Mouse (Mus musculus) monocyte, adult 2 months (primary cell): Measurements from ENCODE around the gene Lama5.

Experiments
- DNase-seq, 2 experiments: peaks; one replicate each; pipeline ENCODE4 v3.0.0; 2022; ENCODE audit warnings: low spot score in 2 of 2, low read depth in 1 of 2

Gene Lama5

DNA sequence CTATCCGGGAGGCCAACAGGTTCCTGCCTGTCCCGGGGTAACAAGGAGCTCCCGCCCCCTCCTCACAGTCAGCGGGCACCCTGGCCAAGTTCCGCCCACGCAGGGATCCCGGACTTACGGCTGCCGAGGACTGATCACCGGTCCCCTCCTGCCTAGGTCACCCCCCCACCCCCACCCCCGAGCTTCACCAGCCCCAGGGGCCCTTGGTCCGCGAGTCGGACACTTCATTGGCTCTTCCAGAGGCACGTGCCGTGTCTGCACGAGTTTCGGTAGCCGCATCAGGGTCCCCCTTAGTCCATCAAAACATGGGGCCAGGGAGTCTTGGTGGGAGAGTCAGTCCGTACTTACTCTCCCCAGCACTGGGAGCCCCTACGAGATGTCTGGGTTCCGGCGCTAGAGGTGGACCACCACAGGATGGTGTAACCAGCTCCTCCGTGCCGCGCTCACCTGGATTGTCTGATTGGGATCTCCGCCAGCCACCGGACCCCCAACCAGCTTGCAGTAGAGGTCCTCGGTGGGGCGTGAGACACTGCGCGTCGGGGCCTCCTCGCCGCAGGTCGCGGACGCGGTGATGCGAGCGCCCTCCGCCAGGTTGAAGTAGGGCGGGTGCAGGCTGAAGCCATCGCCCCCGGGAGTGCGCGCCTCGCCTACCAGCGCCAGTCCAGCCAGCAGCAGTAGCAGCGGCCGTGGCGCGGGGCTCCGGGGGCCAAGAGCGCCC lies 456 bp downstream of the Lama5 start:
- DNase-seq, result no peak

DNA sequence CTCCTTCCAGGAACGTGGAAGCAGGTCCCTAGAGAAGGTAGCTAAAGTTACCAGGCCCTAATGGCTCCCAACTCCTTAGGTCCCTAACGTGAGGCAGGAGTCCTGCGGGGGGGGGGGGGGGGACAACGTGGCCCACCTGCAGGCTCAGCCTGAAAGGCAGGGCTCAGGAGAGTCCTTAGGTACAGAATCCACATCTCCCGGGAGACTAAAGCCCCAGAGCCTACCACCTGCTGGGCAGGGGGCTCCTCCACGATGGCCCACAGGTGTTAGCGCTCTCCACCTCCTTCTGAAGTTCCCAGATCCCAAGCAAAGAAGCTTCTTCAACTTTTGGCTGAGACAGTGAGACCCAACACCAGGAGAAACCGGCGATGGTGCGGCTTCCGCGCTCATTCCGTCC lies 1.0 kb downstream of the Lama5 start:
- no peak for DNase-seq

DNA sequence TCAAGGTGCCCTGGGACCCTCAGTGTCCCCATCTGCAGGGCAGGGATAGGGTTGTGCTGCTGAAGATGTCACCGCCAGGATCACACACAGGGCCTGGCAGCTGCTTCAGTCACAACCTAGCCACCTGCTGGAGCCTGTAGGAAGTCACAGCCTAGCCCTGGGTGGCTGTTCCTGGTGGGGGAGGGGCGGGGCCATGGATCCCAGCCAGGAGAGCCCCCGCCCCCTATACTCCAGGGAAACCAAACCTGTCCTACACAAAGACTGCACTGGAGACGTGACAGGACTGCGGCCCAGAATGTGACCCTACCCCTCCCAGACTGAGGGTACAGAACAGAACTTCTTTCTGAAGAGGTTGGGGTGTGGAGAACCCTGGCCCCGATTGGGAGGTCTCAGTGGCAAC lies 3.4 kb downstream of the Lama5 start:
- no peak for DNase-seq

DNA sequence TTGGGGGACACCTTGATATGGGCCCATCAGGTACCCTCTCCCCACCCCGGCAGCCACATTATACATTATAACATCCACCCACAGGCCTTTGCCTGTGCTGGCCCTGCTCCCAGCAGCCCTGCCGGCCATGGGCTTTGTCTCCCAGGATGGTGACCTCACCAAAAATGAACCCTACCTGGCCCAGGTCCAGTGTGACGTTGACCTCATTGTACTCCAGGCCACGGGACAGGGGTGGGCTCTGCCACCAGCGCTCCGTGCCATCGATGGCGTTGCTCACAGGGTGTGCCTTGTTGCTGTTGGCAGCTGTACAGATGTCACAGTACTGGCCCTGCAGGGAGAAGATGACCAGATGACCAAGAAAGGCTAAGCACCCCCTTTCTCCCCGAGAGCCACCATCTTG lies 4.6 kb downstream of the Lama5 start:
- no peak for DNase-seq

DNA sequence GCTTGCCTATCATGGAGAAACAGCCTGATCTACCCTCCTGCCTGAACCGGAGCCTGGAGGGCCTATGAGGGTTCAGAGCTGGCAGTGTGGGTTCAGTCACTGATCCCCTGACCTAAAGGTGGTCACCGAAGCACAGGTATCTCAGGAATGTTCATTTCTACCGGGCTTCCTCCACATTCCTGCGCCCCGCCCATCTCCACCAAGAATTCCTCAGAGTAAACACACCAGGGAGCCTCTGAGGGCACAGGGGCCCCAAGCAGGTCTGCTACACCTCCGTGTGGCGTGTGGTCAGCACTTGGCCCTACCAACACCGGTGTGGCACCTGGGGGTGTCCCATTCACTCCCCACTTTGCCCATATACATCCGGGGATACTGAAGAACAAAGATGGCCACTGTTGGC lies 5.5 kb downstream of the Lama5 start:
- no peak for DNase-seq

DNA sequence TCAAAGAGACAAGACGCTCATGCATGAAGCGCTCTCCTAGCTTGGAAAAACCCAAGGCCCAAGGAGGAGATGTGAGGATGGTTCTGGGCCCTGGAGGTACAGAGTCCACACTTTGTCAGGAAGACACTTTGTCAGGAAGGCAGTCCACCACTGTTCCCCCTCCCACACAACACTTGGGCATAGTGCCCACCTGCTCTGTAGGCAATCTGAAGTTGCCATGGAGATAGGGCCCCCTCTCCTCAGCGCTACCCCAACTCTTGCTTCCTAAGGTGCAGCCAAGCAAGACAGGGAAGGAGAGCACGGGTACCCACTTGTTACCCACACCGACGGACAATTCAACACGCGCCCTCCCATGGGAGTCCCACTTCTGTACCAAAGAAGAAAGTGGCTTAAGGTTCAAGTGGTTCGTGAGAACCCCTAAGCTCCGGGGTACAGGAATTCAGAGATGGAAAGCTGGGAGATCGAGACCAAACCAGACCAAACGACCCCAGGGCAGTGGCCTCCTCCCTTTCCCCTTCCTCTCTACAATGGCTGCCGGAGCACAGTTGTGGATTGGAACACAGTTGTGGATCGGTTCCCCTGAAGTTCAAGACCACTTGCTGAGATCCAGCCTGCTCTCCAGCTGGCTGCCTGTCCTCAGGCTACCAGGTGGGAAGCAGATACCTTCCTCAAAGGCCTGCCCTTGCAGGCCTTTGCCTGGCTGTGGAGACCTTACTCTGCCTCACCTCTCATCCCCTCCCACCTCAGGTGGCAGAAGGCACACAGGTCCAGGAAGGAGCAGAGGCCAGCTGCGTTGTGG lies 6.3 kb downstream of the Lama5 start:
- no peak for DNase-seq

DNA sequence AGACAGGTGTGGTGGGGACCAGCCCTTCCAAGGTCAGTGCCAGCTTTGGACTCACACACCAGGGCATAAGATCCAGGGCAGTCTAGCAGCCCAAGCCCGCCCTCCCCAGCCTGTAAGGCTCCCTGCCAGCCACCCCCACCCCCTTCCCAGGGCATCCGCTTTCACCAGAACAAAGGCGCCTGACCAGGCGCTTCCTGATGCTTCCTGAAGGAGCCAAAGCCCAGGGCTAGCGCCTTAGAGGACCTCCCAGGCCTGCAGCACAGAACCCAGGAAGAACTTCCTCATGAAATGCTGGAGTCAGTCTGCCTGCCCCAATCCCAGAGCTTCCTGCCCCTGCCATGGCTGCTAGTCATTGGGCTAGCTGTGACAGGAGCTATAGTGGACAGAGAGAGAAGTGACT lies 7.0 kb downstream of the Lama5 start:
- DNase-seq, result no peak

DNA sequence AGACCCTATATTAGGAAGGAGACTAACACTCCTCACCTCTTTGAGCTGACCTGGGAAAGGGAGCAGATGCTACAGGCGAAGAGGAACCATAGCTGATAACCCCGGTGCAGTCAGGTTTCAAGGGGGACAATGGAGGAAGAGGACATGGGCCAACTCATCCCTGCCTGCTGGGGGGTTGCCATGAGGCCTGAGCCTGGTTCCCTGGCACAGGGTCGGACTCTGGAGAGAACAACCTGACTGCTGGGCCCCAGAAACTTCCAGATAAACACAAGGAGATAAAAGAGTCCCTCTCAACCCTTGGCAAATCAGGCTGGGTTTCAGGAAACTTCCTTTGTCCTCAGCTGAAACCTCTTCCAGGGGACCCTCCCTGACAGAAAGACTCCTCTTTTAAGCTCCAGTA lies 7.4 kb downstream of the Lama5 start:
- no peak for DNase-seq

DNA sequence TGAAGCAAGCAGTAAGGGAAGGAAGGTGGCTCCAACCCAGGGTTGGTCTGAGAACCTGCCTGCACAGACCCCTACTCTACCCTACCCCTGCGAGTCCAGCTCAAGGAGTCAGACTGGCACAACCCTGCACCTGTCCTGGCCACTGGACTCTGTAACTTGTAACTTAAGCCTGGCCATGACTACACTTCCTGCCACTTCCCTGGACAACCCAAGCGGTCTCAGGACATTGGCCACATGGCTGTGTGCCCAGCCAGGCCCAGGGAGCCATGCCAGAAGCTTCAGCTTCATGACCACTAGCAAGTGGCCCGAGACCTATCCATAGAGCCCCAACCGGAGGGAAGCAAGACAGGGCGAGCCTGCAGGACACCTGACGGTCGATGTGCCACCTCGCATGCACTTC lies 8.1 kb downstream of the Lama5 start:
- DNase-seq, result no peak

DNA sequence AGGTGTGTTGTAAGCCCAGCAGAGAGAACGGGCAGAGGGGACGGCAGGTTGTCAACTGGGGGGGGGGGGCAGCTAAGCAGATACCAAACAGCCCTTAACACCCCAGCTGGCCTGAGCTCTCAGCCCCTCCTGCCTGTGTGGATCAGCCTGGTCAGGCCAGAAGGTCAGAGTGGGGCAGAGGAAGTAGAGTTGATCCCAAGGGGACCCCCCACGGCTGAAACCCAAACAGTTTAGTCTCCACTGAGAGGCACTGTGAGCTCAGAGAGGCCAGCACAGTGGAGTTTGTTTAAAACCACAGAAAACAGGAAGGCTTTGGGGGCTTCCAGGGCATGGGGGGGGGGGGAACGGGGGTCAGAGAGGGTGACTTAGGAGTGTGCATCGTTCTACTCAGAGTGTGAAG lies 8.7 kb downstream of the Lama5 start:
- DNase-seq, result no peak

DNA sequence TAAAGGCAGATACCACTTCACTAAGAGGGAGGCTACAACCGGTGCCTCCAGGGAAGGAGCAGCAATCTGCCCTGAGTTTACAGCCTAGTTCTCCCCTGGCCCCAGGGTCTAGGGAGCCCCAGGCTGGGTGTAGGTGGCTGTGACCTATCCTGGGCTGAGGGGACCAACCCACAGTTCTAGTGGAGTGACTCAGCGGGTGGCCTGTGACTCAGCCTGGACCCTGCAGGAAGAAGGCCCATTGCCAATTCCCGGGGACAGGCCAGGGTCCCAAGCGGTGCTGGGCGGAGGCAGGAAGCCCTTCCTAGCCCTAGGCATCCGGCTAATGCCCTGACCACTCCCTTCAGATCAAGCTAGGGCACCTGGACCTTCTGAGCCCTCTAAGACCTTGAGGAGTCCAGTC lies 9.7 kb downstream of the Lama5 start:
- no peak for DNase-seq

DNA sequence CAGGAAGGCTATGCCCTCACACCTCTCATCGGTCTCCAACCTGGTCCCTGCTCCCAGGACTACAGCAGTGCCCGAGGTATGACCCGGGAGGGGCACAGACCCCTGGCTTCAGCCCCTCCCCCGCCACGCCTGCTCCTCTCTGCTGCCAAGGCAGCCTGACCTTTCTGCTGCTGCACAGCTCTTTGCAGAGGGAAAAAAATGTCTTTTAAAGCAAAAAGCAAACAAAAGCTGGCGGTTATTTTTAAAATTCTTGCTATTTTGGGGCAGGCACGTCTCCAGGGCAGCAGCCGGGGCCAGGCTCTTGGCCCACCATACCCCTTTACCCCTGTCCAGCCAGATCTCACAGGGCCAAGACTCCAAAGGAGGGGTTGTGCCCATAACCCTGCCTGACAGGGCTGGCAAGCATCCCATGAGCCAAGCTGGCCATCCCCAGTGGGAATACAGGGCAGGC lies 10.6 kb downstream of the Lama5 start:
- DNase-seq, result no peak

DNA sequence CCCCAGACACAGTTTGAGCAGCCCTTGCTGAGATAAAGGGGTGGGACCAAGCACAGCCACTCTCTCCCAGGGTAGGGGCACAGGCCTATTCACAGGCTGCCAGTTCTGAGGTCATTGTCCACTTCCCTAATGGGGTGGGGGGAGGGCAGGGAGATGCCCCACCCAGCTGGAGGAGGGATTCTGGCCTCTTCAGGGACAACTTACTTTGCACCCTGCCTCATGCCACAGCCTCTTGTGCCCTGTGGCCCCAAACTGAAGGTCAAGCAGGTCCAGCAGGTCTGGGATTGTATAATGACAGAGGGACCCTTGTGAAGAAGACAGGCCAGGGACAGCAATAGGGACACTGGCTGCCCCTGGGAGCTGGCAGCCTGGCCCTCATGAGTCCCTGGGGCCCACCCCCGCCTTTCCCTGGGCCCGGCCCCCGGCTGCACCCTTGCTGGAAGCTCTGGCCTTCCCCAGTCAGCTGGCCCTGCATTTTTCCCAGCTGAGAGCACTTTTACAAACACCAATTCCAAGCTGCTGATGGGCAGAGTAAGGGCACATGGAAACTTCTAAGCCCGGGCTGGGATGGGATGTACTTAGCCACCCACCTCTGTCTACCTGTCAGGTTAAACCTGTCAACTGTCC lies 11.2 kb downstream of the Lama5 start:
- no peak for DNase-seq

DNA sequence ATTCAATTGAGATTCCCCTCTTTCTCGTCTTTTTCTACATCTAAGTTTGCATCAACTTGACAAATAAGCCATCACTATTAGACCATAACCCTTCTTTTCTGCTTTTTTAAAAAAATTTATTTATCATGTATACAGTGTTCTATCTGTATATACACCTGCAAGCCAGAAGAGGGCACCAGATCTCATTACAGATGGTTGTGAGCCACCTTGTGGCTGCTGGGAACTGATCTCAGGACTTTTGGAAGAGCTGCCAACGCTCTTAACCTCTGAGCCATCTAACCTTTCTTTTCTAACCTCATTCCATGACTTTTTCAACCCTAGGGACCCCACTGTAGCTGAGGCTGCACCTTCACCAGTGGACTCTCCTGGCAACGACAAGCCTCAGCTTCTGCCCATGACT lies 13.4 kb downstream of the Lama5 start:
- no peak for DNase-seq

DNA sequence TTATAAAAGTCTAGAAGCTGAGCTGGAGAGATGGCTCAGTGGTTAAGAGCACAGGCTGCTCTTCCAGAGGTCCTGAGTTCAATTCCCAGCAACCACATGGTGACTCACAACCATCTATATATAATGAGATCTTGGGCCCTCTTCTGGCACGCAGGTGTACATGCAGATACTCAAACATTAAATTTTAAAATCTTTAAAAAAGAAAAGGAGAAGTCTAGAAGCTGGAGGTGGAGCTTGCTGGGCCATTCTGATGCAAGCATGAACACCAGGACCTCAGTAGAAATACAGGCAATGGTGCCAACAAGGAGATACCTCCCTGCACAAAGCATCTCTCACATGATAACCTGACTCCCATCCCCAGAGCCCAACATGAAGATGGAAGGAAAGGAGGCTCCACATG lies 16.7 kb downstream of the Lama5 start:
- DNase-seq, result no peak

DNA sequence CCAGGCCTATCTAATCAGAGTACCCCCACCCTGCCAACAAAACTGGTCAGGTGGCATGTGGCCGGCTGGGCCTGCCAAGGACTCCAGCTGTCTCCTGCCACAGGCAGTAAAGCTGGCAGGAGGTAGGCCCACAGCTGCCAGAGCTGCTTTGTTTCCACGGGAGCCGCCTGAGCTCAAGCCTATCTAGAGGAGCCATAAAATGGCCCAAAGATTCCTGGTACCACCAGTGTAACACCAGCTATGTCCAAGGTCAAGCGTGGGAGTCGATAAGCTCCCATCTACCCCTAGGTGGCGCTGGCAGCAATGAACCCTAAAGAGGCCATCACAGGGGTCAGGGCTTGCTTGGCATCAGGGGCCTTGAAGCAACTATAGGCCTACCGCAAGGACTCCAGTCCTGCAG lies 17.8 kb downstream of the Lama5 start:
- DNase-seq, result no peak

DNA sequence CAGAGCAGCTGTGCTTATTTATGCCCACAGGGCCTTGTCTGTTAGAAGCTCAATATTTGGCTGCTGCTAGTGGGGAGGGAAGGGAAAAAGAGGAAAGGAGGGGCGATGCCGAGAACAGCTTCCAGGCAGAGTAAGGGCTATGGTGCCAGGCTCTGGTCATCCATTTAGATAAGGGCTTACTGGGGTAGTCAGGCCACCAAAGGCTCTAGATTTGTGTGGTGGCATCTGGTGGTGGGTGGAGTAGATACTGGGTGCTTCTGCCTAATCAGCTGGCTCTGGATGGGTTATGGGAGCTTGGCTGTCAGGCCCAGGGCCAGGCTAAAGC lies 19.7 kb downstream of the Lama5 start:
- no peak for DNase-seq

DNA sequence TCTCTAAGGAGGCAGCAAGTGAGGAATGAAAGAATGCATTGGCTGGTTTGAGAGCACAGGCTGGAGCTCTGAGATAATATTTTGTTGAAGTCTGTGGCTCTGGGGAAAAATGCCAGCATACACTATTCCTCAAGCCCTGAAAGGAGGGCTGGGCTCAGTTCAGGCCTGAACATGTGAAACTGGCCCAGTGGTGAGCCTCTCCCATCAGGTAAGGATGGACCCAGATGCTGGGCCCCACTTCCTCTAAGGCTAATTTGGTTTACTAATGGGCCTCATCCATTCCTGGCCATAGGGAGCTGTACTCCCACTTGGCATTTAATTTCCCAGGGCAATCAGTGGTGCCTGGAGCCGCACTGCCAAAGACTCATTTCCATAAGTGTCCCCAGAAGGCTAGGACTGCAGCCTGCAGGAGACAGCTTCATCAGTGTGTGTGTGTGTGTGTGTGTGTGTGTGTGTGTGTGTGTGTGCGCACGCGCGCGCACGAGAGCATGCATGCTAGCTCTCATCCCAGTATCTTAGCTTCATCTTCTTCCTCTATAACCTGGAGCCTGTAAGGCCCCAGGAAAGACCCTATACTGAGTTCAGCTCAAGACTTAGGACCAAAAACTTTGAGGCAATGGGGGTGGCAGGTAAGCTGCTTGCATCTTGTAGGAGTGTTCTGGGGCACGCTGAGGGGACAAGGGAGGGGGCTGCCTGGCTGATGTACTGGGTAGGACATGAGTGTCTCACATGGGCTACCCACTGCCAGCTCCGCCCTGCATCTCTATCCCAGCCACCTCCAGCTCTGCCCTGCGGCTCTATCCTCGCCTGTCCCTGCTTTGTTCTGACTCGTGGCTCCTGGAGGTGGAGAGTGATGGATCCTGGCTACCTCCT lies 20.3 kb downstream of the Lama5 start:
- no peak for DNase-seq

DNA sequence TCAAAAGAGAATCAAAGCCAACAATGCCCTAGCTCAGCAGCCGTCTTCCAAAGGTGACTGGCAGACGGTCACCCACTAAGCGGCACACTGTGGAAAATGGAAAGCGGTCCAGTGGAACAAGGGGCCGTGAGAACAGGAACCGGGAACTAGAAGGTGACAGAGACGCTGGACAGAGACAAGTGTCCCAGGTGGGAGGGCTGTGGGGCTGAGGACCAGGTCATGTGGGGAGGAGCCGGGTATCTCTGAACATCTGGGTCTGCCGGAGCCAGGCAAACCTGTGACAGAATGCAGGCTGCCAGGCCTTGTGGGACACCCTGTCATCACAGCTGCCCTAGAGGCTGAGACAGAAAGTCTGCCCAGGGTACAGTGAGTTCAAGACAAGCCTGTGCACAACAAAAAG lies 21.2 kb downstream of the Lama5 start:
- no peak for DNase-seq

DNA sequence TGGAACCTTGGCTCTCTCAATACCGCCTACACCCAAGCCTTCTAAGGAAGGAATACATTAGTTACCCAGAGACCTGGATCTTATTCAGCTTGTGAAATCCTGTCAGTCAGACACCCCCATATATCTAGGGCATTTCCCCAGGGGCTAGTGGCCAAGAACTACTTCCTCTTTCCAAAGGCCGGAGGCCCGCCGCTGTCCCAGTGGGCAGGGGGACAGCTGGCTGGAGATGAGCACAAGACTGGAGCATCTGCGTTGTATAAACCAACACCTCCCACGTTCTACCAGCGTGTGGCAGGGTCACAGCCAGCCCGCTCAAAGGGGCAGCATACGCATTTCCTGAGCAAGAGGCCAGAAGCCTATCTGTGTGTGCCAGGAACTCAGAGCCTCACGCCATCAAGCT lies 22.9 kb downstream of the Lama5 start:
- DNase-seq, result no peak

DNA sequence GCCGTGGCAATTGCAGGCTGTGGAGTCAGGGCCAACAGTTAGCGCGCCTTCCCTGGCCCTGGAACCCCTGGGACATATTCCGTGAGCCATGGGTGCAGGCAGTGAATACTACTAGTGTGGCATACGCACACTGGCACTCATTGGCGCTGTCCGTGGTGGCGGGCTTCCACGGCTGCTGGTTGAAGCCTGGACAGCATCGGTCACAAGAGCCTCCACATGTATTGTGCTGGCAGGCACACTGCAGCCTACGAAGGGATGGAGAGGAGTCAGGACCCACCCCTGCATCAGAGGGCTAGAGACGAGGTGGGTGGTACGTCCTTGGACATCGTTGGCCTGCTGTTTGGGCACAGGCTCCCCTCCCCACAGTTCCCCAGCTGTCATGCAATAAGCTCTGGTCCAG lies 23.4 kb downstream of the Lama5 start:
- no peak for DNase-seq

DNA sequence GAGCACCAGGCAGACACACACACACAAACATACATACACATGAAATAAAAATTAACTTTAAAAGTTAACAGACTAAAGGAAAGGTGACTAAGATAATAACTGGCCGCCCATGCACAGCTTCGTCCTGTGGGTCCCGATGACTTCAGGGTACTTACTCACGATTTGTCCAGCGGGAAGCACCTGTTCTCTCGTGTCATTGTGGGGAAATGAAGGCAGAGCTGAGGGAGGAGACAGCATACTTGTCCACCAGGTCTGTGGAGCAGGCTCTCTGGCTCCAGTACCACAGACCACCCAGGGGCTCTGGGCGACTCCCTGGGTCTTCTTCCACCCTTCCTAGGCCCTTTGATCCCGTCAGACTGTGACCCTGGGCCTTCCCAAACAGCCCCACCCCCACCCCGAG lies 24.4 kb downstream of the Lama5 start:
- no peak for DNase-seq
